ENCODE assay signal across 18 mouse cellular contexts in genomic region chr9:84739266-84739665, GRCm38 (mm10).
DNase-seq lines count a peak whose midpoint lies in the region; ATAC-seq and TF ChIP-seq lines count a peak whose summit lies in the region.
"Had no signal": no experiment of that assay in that cellular context is flagged by ENCODE, and none has a peak within 500 bp of the region (broad histone marks: within the 10 kb centered on the region; RNA-seq: fewer than 3 reads in every experiment).

No protein-coding gene starts in this region.

- DNase-seq in heart, adult 11 months: peak; percentile 88
- DNase-seq in heart, embryonic 10.5 days (ENCODE audit: low spot score): no peak
- peak; percentile 21 to 45 for DNase-seq in heart, adult 9 months (ENCODE audit: low spot score in 2 of 2)
- DNase-seq in heart, postnatal 36 days: no peak
- peak; percentile 46 for DNase-seq in lung, postnatal 0 days (ENCODE audit: low spot score)
- DNase-seq in lung, adult 18-20 months: no peak
- no peak for DNase-seq in embryonic facial prominence, embryonic 10.5 days (ENCODE audit: low spot score)
- no peak for DNase-seq in kidney, postnatal 14 days
- DNase-seq: adrenal gland, adult 2 months; adrenal gland, postnatal 25 days; cerebellum, adult 18-20 months; cerebellum, adult 9-11 months; cerebellum, postnatal 36 days; kidney, adult 11 months had no signal

- WGBS in heart, embryonic 10.5 days: 60% methylated on average over 2 of the region's 2 CpGs
- 68% methylated on average over 2 of the region's 2 CpGs for WGBS in lung, postnatal 0 days
- 78% methylated on average over 2 of the region's 2 CpGs for WGBS in embryonic facial prominence, embryonic 10.5 days

- no peak overlapping the region for H3K4me3 ChIP-seq in heart, embryonic 10.5 days
- H3K4me3 ChIP-seq in lung, postnatal 0 days (ENCODE audit: low read depth, low read length): no peak overlapping the region
- no peak overlapping the region for H3K4me3 ChIP-seq in embryonic facial prominence, embryonic 10.5 days
- H3K4me3 ChIP-seq: heart, embryonic 13.5 days; hindbrain, embryonic 12.5 days had no signal

- H3K4me2 ChIP-seq in lung, postnatal 0 days (replicated peaks; ENCODE audit: low read depth, low read length): no peak overlapping the region
- H3K4me2 ChIP-seq: heart, embryonic 13.5 days; hindbrain, embryonic 12.5 days had no signal

- peak; percentile 49 for TF ChIP-seq EP300 in lung, postnatal 0 days (IDR thresholded peaks at IDR 0.05)

- no peak overlapping the region for H3K9ac ChIP-seq in lung, postnatal 0 days (replicated peaks; ENCODE audit: low read depth)
- H3K9ac ChIP-seq: heart, embryonic 13.5 days; hindbrain, embryonic 12.5 days had no signal

- no peaks in the 10 kb centered on the region for H3K27me3 ChIP-seq in heart, embryonic 10.5 days (ENCODE audit: insufficient read depth, poor library complexity, severe bottlenecking)
- H3K27me3 ChIP-seq in lung, postnatal 0 days (replicated peaks; ENCODE audit: insufficient read depth, low read length): no peaks in the 10 kb centered on the region
- H3K27me3 ChIP-seq in embryonic facial prominence, embryonic 10.5 days (replicated peaks; ENCODE audit: low read depth, poor library complexity, severe bottlenecking): no peaks in the 10 kb centered on the region
- H3K27me3 ChIP-seq: heart, embryonic 13.5 days; hindbrain, embryonic 12.5 days had no signal

- no peaks in the 10 kb centered on the region for H3K4me1 ChIP-seq in heart, embryonic 10.5 days
- H3K4me1 ChIP-seq in lung, postnatal 0 days (ENCODE audit: insufficient read depth, low read depth, low read length): no peaks in the 10 kb centered on the region
- H3K4me1 ChIP-seq in embryonic facial prominence, embryonic 10.5 days: no peaks in the 10 kb centered on the region
- H3K4me1 ChIP-seq: heart, embryonic 13.5 days; hindbrain, embryonic 12.5 days had no signal

- no peak for ATAC-seq in lung, postnatal 0 days
- ATAC-seq: forebrain, embryonic 14.5 days; hindbrain, embryonic 16.5 days had no signal

- intact Hi-C loops in heart, postnatal 36 days (cut with DNase I): no loop called here

- no peaks in the 10 kb centered on the region for H3K36me3 ChIP-seq in heart, embryonic 10.5 days
- no peaks in the 10 kb centered on the region for H3K36me3 ChIP-seq in lung, postnatal 0 days (ENCODE audit: insufficient read depth, low read length)
- H3K36me3 ChIP-seq in embryonic facial prominence, embryonic 10.5 days (replicated peaks): no peaks in the 10 kb centered on the region
- H3K36me3 ChIP-seq: heart, embryonic 13.5 days; hindbrain, embryonic 12.5 days had no signal

- no peaks in the 10 kb centered on the region for H3K9me3 ChIP-seq in heart, embryonic 10.5 days
- no peaks in the 10 kb centered on the region for H3K9me3 ChIP-seq in lung, postnatal 0 days (ENCODE audit: low read length)
- no peaks in the 10 kb centered on the region for H3K9me3 ChIP-seq in embryonic facial prominence, embryonic 10.5 days
- H3K9me3 ChIP-seq: heart, embryonic 13.5 days; hindbrain, embryonic 12.5 days had no signal

- no peak for TF ChIP-seq CTCF in lung, postnatal 0 days (IDR thresholded peaks at IDR 0.05)

- no peak overlapping the region for H3K27ac ChIP-seq in heart, embryonic 10.5 days
- no peak overlapping the region for H3K27ac ChIP-seq in lung, postnatal 0 days (ENCODE audit: low read length)
- no peak overlapping the region for H3K27ac ChIP-seq in embryonic facial prominence, embryonic 10.5 days (replicated peaks)
- H3K27ac ChIP-seq: heart, embryonic 13.5 days; hindbrain, embryonic 12.5 days had no signal

Comparison
In these comparisons a context has a peak if more than half of its experiments do, and no peak if none do; other contexts are left out.
1. DNase-seq: peak in heart, adult 11 months (single experiment), heart, adult 9 months (2 of 2) and lung, postnatal 0 days (single experiment); none in heart, embryonic 10.5 days (single experiment), heart, postnatal 36 days (0 of 2), lung, adult 18-20 months (0 of 2), embryonic facial prominence, embryonic 10.5 days (single experiment) and kidney, postnatal 14 days (single experiment).